In genomic region chr2:74981856-74982255, GRCm38 (mm10) we compare ENCODE assay signal across 24 mouse cellular contexts.
A peak's percentile ranks its signal among the peaks of the same experiment; 100 is the strongest.
DNase-seq lines count a peak whose midpoint lies in the region; ATAC-seq and TF ChIP-seq lines count a peak whose summit lies in the region.
"Had no signal": no experiment of that assay in that cellular context is flagged by ENCODE, and none has a peak within 500 bp of the region (broad histone marks: within the 10 kb centered on the region; RNA-seq: fewer than 3 reads in every experiment).

No protein-coding gene starts in this region.

- H3K4me1 ChIP-seq in ES-E14 (ENCODE audit: control insufficient read depth in 2 of 2, insufficient read depth in 2 of 2, low read length in 2 of 2, poor library complexity in 1 of 2), result no peaks in the 10 kb centered on the region
- H3K4me1 ChIP-seq in forebrain, postnatal 0 days (ENCODE audit: insufficient read depth), result no peaks in the 10 kb centered on the region
- H3K4me1 ChIP-seq: embryonic facial prominence, embryonic 13.5 days; embryonic facial prominence, embryonic 15.5 days; forebrain, embryonic 10.5 days; forebrain, embryonic 12.5 days had no signal

- in situ Hi-C loops in ES-E14 (cut with MboI; ENCODE audit: low sequenced_read_pairs in 2 of 2, unreplicated experiment in 2 of 2), result no loop called here

- no peak overlapping the region for H3K4me3 ChIP-seq in ES-E14 (ENCODE audit: insufficient read depth in 1 of 2, low read depth in 1 of 2, low read length in 2 of 2, poor library complexity in 1 of 2, severe bottlenecking in 1 of 2)
- H3K4me3 ChIP-seq in forebrain, postnatal 0 days (ENCODE audit: low read depth, low read length), result no peak overlapping the region
- H3K4me3 ChIP-seq: embryonic facial prominence, embryonic 13.5 days; embryonic facial prominence, embryonic 15.5 days; erythroblast, embryonic 14.5 days; forebrain, embryonic 10.5 days; forebrain, embryonic 12.5 days had no signal

- H3K9ac ChIP-seq in ES-E14 (ENCODE audit: insufficient read depth, low read depth, low read length, poor library complexity, severe bottlenecking), result no peak overlapping the region
- H3K9ac ChIP-seq in forebrain, postnatal 0 days, result no peak overlapping the region
- H3K9ac ChIP-seq: embryonic facial prominence, embryonic 13.5 days; embryonic facial prominence, embryonic 15.5 days; forebrain, embryonic 12.5 days had no signal

- H3K27me3 ChIP-seq in forebrain, postnatal 0 days (ENCODE audit: insufficient read depth, low read length), result no peaks in the 10 kb centered on the region
- H3K27me3 ChIP-seq: CH12.LX; embryonic facial prominence, embryonic 13.5 days; embryonic facial prominence, embryonic 15.5 days; forebrain, embryonic 12.5 days had no signal

- ATAC-seq in forebrain, postnatal 0 days, result no peak
- ATAC-seq: CD4-positive, CD25-positive, alpha-beta regulatory T cell, adult 4 months; forebrain, embryonic 14.5 days; forebrain, embryonic 16.5 days had no signal

- no peaks in the 10 kb centered on the region for H3K36me3 ChIP-seq in ES-E14 (ENCODE audit: control insufficient read depth, insufficient read depth, low read length, poor library complexity, severe bottlenecking)
- no peaks in the 10 kb centered on the region for H3K36me3 ChIP-seq in forebrain, postnatal 0 days (ENCODE audit: insufficient read depth)
- H3K36me3 ChIP-seq: embryonic facial prominence, embryonic 13.5 days; embryonic facial prominence, embryonic 15.5 days; forebrain, embryonic 10.5 days; forebrain, embryonic 12.5 days had no signal

- TF ChIP-seq CTCF in forebrain, postnatal 0 days (IDR thresholded peaks at IDR 0.05; ENCODE audit: low read depth), result no peak

- 86% methylated on average over 3 of the region's 3 CpGs for WGBS in forebrain, postnatal 0 days

- H3K27ac ChIP-seq in ES-E14 (ENCODE audit: insufficient read depth, low read depth, low read length, poor library complexity, severe bottlenecking), result 0 out of 2 replicates have a peak overlapping the region, but pooled peaks have one; percentile 12
- H3K27ac ChIP-seq in forebrain, postnatal 0 days (ENCODE audit: low read depth, low read length), result no peak overlapping the region
- H3K27ac ChIP-seq: embryonic facial prominence, embryonic 13.5 days; embryonic facial prominence, embryonic 15.5 days; forebrain, embryonic 10.5 days; forebrain, embryonic 12.5 days had no signal

- no peak overlapping the region for H3K4me2 ChIP-seq in forebrain, postnatal 0 days (ENCODE audit: low read depth)
- H3K4me2 ChIP-seq: embryonic facial prominence, embryonic 13.5 days; embryonic facial prominence, embryonic 15.5 days; forebrain, embryonic 12.5 days had no signal

- DNase-seq in 3T3-L1 (ENCODE audit: low read depth, low spot score) (peak; percentile 51), ES-E14 (ENCODE audit: low read depth, low spot score) (no peak), NIH3T3 (ENCODE audit: low read depth) (peak; percentile 58)
- DNase-seq in forebrain, postnatal 0 days, result no peak
- DNase-seq in cerebellum, adult 18-20 months, result no peak
- DNase-seq: adrenal gland, adult 2 months; adrenal gland, postnatal 10 days; adrenal gland, postnatal 25 days; B cell, adult 2 months; cerebellum, adult 11 months; cerebellum, adult 2 months; cerebellum, adult 9-10 months; cerebellum, postnatal 14 days; cerebellum, postnatal 36 days; embryo, embryonic 11 days had no signal

- H3K9me3 ChIP-seq in ES-E14 (ENCODE audit: control insufficient read depth, insufficient read depth, low read depth, low read length), result no peaks in the 10 kb centered on the region
- no peaks in the 10 kb centered on the region for H3K9me3 ChIP-seq in forebrain, postnatal 0 days (ENCODE audit: low read length)
- H3K9me3 ChIP-seq: embryonic facial prominence, embryonic 13.5 days; embryonic facial prominence, embryonic 15.5 days; forebrain, embryonic 10.5 days; forebrain, embryonic 12.5 days had no signal

TF ChIP-seq in ES-E14, 5 proteins besides CTCF, POLR2A, EP300 and RAD21:
- TF ChIP-seq MAFK (IDR thresholded peaks at IDR 0.05; ENCODE audit: insufficient read depth, low read depth, low read length) (no peak), ZNF384 (IDR thresholded peaks at IDR 0.05; ENCODE audit: low read depth, low read length) (no peak), CHD2 (IDR thresholded peaks at IDR 0.05; ENCODE audit: low read depth, low read length) (no peak), ZC3H11A (IDR thresholded peaks at IDR 0.05; ENCODE audit: borderline replicate concordance, low read depth, low read length) (no peak), HCFC1 (IDR thresholded peaks at IDR 0.05; ENCODE audit: borderline replicate concordance, insufficient read depth, low read length) (no peak)

Comparison
In these comparisons a context has a peak if more than half of its experiments do, and no peak if none do; other contexts are left out.
1. DNase-seq: peak in 3T3-L1 (single experiment) and NIH3T3 (single experiment); none in ES-E14 (single experiment), forebrain, postnatal 0 days (single experiment) and cerebellum, adult 18-20 months (0 of 2).